Comparison of ENCODE assay signal across 17 mouse cellular contexts in the genomic region with DNA sequence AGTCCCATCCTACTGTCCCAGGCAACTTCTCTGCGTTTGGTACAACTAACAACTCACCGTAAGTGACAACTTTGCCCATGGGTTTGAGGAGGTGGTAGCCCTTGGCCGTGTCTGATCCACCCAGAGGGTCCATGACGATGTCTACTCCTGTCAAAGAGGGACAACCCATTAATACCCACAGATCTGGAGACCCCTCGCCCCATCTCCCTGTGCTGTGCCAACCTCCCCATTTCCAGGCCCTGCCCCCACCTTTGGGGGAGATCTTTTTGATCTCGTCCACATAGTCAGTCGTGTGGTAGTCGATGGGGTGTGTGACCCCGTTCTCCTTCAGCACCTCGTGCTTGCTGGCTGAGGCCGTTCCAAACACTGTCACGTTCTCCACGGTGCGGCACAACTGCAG. TPM values are rescaled to one million over a fixed set of nuclear protein-coding genes. Genes with fewer than 3 reads are reported as not detected.
A peak's percentile ranks its signal among the peaks of the same experiment; 100 is the strongest.
DNase-seq lines count a peak whose midpoint lies in the region; ATAC-seq and TF ChIP-seq lines count a peak whose summit lies in the region.
"Had no signal": no experiment of that assay in that cellular context is flagged by ENCODE, and none has a peak within 500 bp of the region (broad histone marks: within the 10 kb centered on the region; RNA-seq: fewer than 3 reads in every experiment).

No protein-coding gene starts in this region.

- H3K9ac ChIP-seq in forebrain, embryonic 12.5 days: peak overlapping the region; percentile 25; the same call in 1 of the 2 replicates
- H3K9ac ChIP-seq in forebrain, embryonic 15.5 days (replicated peaks): no peak overlapping the region
- H3K9ac ChIP-seq: heart, embryonic 15.5 days; stomach, embryonic 15.5 days had no signal

- no peak for TF ChIP-seq CTCF in testis, adult 2 months (IDR thresholded peaks at IDR 0.05; ENCODE audit: control insufficient read depth, insufficient read depth, insufficient replicate concordance, low read depth, low read length)

- no peak overlapping the region for H3K4me3 ChIP-seq in forebrain, embryonic 12.5 days (replicated peaks)
- no peak overlapping the region for H3K4me3 ChIP-seq in forebrain, embryonic 15.5 days
- H3K4me3 ChIP-seq in testis, adult 2 months (ENCODE audit: control insufficient read depth, low read depth, low read length): peak overlapping the region; percentile 75
- no peak overlapping the region for H3K4me3 ChIP-seq in macrophage (ENCODE audit: inconsistent target)
- H3K4me3 ChIP-seq: heart, embryonic 15.5 days; stomach, embryonic 15.5 days had no signal

- no peaks in the 10 kb centered on the region for H3K9me3 ChIP-seq in forebrain, embryonic 12.5 days
- no peaks in the 10 kb centered on the region for H3K9me3 ChIP-seq in forebrain, embryonic 15.5 days
- H3K9me3 ChIP-seq: heart, embryonic 15.5 days; stomach, embryonic 15.5 days had no signal

- H3K4me1 ChIP-seq in forebrain, embryonic 12.5 days: peaks cover 48% of the 10 kb centered on the region
- H3K4me1 ChIP-seq in forebrain, embryonic 15.5 days: peaks cover 42% of the 10 kb centered on the region
- H3K4me1 ChIP-seq in testis, adult 2 months (ENCODE audit: control insufficient read depth, insufficient read depth, low read length): peaks cover 21% of the 10 kb centered on the region

- peak overlapping the region; percentile 36; the same call in 1 of the 2 replicates for H3K27ac ChIP-seq in forebrain, embryonic 12.5 days
- H3K27ac ChIP-seq in forebrain, embryonic 15.5 days (replicated peaks): no peak overlapping the region
- H3K27ac ChIP-seq in testis, adult 2 months (ENCODE audit: control insufficient read depth, insufficient read depth, low read depth, low read length): no peak overlapping the region
- 0 out of 2 replicates have a peak overlapping the region, but pooled peaks have one; percentile 5 for H3K27ac ChIP-seq in macrophage
- H3K27ac ChIP-seq: heart, embryonic 15.5 days; stomach, embryonic 15.5 days had no signal

- peaks cover 9% of the 10 kb centered on the region; the same call in 1 of the 2 replicates for H3K27me3 ChIP-seq in forebrain, embryonic 12.5 days
- no peaks in the 10 kb centered on the region for H3K27me3 ChIP-seq in forebrain, embryonic 15.5 days
- no peaks in the 10 kb centered on the region for H3K27me3 ChIP-seq in testis, adult 2 months (ENCODE audit: control insufficient read depth, insufficient read depth, low read length)
- H3K27me3 ChIP-seq: heart, embryonic 15.5 days; stomach, embryonic 15.5 days had no signal

- H3K4me2 ChIP-seq in forebrain, embryonic 12.5 days: peak overlapping the region; percentile 88
- H3K4me2 ChIP-seq in forebrain, embryonic 15.5 days (replicated peaks): no peak overlapping the region
- H3K4me2 ChIP-seq: heart, embryonic 15.5 days; stomach, embryonic 15.5 days had no signal

- TF ChIP-seq POLR2A in testis, adult 2 months (IDR thresholded peaks at IDR 0.05; ENCODE audit: control insufficient read depth, low read depth, low read length): no peak

- H3K36me3 ChIP-seq in forebrain, embryonic 12.5 days (replicated peaks): peaks cover 48% of the 10 kb centered on the region
- H3K36me3 ChIP-seq in forebrain, embryonic 15.5 days: peaks cover 47% of the 10 kb centered on the region
- no peaks in the 10 kb centered on the region for H3K36me3 ChIP-seq in testis, adult 2 months (ENCODE audit: control insufficient read depth, insufficient read depth, low read length)
- H3K36me3 ChIP-seq in macrophage (ENCODE audit: inconsistent target): peaks cover 52% of the 10 kb centered on the region

- WGBS in forebrain, embryonic 12.5 days: 78% methylated on average over 14 of the region's 14 CpGs
- WGBS in forebrain, embryonic 15.5 days: 81% methylated on average over 14 of the region's 14 CpGs
- WGBS in macrophage (ENCODE audit: missing documents): 87% methylated on average over 14 of the region's 14 CpGs

- no peak for DNase-seq in testis, postnatal 10 days (ENCODE audit: low spot score)
- DNase-seq in urinary bladder, postnatal 4 days (ENCODE audit: low spot score in 2 of 2): no peak
- no peak for DNase-seq in ovary, postnatal 10 days (ENCODE audit: low spot score)
- no peak for DNase-seq in layer of hippocampus, adult 8-10 months (ENCODE audit: low spot score in 2 of 2)
- DNase-seq: adrenal gland, postnatal 14 days; cerebellum, adult 9-11 months; gastrocnemius, postnatal 14 days; kidney, postnatal 36 days; lung, adult 18-20 months; lung, postnatal 4 days; thymus, postnatal 36 days had no signal

- H3K79me2 ChIP-seq in macrophage (ENCODE audit: inconsistent target): peaks cover 69% of the 10 kb centered on the region

- ATAC-seq in forebrain, embryonic 12.5 days (ENCODE audit: low FRiP score): 0 out of 2 replicates have a peak, but pooled peaks have one; percentile 1
- no peak for ATAC-seq in forebrain, embryonic 15.5 days (replicated peaks)

RNA-seq across cellular contexts. Expression of gene Rnd2, which starts 2.7 kb away (rescaled TPM):
- 101 and 105 TPM in 2 replicates for polyA plus RNA-seq in forebrain, embryonic 12.5 days (2016; fragmentation: Nextera tagmentation; extraction: Ambion mirVana)
- polyA plus RNA-seq in forebrain, embryonic 15.5 days (2015; fragmentation: Nextera tagmentation; extraction: Ambion mirVana): 121 and 142 TPM in 2 replicates
- polyA plus RNA-seq in testis, adult 2 months (2012; rRNA removed): 19.2 and 21.1 TPM in 2 replicates
- total RNA-seq in macrophage (2018; cell fraction: chromatin; rRNA removed): 10 to 100 TPM in 1 of 26 experiments, 1 to 10 TPM in 25; 1.7 to 15.0 (median 3.8) TPM
- 1 to 10 TPM; 4.1 to 9.4 (median 6.7) TPM for total RNA-seq in macrophage (2018; cell fraction: cytosol; rRNA removed)
- total RNA-seq in macrophage (2018; cell fraction: nucleus; rRNA removed): 10 to 100 TPM in 6 of 26 experiments, 1 to 10 TPM in 20; 2.7 to 21.5 (median 6.3) TPM
- 4.7 to 7.4 TPM (median 6.7 TPM) in 3 replicates for polyA plus RNA-seq in macrophage (2018)
- total RNA-seq in layer of hippocampus, adult 8-10 months (2022): 100 to 1,000 TPM; 109 to 121 (median 110) TPM

RNA-seq across cellular contexts. Expression of gene Vat1, which starts 3.9 kb away (rescaled TPM):
- polyA plus RNA-seq in forebrain, embryonic 12.5 days (2016; fragmentation: Nextera tagmentation; extraction: Ambion mirVana): 62.9 and 65.4 TPM in 2 replicates
- polyA plus RNA-seq in forebrain, embryonic 15.5 days (2015; fragmentation: Nextera tagmentation; extraction: Ambion mirVana): 77.1 and 79.8 TPM in 2 replicates
- 40.0 and 43.3 TPM in 2 replicates for polyA plus RNA-seq in testis, adult 2 months (2012; rRNA removed)
- 100 to 1,000 TPM in 6 of 26 experiments, 10 to 100 TPM in 20; 28.4 to 186 (median 71.3) TPM for total RNA-seq in macrophage (2018; cell fraction: chromatin; rRNA removed)
- total RNA-seq in macrophage (2018; cell fraction: cytosol; rRNA removed): 100 to 1,000 TPM; 382 to 967 (median 672) TPM
- total RNA-seq in macrophage (2018; cell fraction: nucleus; rRNA removed): 100 to 1,000 TPM; 208 to 646 (median 320) TPM
- 611 to 709 TPM (median 617 TPM) in 3 replicates for polyA plus RNA-seq in macrophage (2018)
- 10 to 100 TPM; 27.9 to 42.8 (median 34.9) TPM for total RNA-seq in layer of hippocampus, adult 8-10 months (2022)

RNA-seq across cellular contexts. Expression of gene Ifi35, which starts 13.9 kb away (rescaled TPM):
- polyA plus RNA-seq in forebrain, embryonic 12.5 days (2016; fragmentation: Nextera tagmentation; extraction: Ambion mirVana): 2.2 TPM in 2 replicates
- 2.4 and 3.2 TPM in 2 replicates for polyA plus RNA-seq in forebrain, embryonic 15.5 days (2015; fragmentation: Nextera tagmentation; extraction: Ambion mirVana)
- 3.2 and 3.6 TPM in 2 replicates for polyA plus RNA-seq in testis, adult 2 months (2012; rRNA removed)
- total RNA-seq in macrophage (2018; cell fraction: chromatin; rRNA removed): 100 to 1,000 TPM in 16 of 26 experiments, 10 to 100 TPM in 10; 75.8 to 646 (median 235) TPM
- 100 to 1,000 TPM in 13 of 26 experiments, 10 to 100 TPM in 13; 40.6 to 193 (median 106) TPM for total RNA-seq in macrophage (2018; cell fraction: cytosol; rRNA removed)
- total RNA-seq in macrophage (2018; cell fraction: nucleus; rRNA removed): 100 to 1,000 TPM in 17 of 26 experiments, 10 to 100 TPM in 9; 75.8 to 497 (median 162) TPM
- 24.9 to 84.0 TPM (median 72.4 TPM) in 3 replicates for polyA plus RNA-seq in macrophage (2018)
- 1 to 10 TPM; 2.2 to 7.6 (median 3.5) TPM for total RNA-seq in layer of hippocampus, adult 8-10 months (2022)

RNA-seq across cellular contexts. Expression of gene Rpl27, which starts 20.0 kb away (rescaled TPM):
- 354 and 378 TPM in 2 replicates for polyA plus RNA-seq in forebrain, embryonic 12.5 days (2016; fragmentation: Nextera tagmentation; extraction: Ambion mirVana)
- 267 and 285 TPM in 2 replicates for polyA plus RNA-seq in forebrain, embryonic 15.5 days (2015; fragmentation: Nextera tagmentation; extraction: Ambion mirVana)
- 161 and 224 TPM in 2 replicates for polyA plus RNA-seq in testis, adult 2 months (2012; rRNA removed)
- total RNA-seq in macrophage (2018; cell fraction: chromatin; rRNA removed): 100 to 1,000 TPM in 1 of 26 experiments, 10 to 100 TPM in 25; 21.3 to 127 (median 50.7) TPM
- 100 to 1,000 TPM; 140 to 387 (median 255) TPM for total RNA-seq in macrophage (2018; cell fraction: cytosol; rRNA removed)
- 10 to 100 TPM; 22.2 to 87.3 (median 49.7) TPM for total RNA-seq in macrophage (2018; cell fraction: nucleus; rRNA removed)
- polyA plus RNA-seq in macrophage (2018): 158 to 680 TPM (median 569 TPM) in 3 replicates
- total RNA-seq in layer of hippocampus, adult 8-10 months (2022): 10 to 100 TPM; 23.9 to 46.8 (median 33.8) TPM

RNA-seq across cellular contexts. Expression of gene Ptges3l, which starts 37.0 kb away (rescaled TPM):
- 2.1 and 2.5 TPM in 2 replicates for polyA plus RNA-seq in forebrain, embryonic 12.5 days (2016; fragmentation: Nextera tagmentation; extraction: Ambion mirVana)
- 1.0 and 1.7 TPM in 2 replicates for polyA plus RNA-seq in forebrain, embryonic 15.5 days (2015; fragmentation: Nextera tagmentation; extraction: Ambion mirVana)
- polyA plus RNA-seq in testis, adult 2 months (2012; rRNA removed): 34.6 and 39.1 TPM in 2 replicates
- total RNA-seq in macrophage (2018; cell fraction: chromatin; rRNA removed): 10 to 100 TPM in 2 of 26 experiments, 1 to 10 TPM in 19, not detected in 5; 1.4 to 10.2 (median 5.4) TPM
- total RNA-seq in macrophage (2018; cell fraction: cytosol; rRNA removed): 1 to 10 TPM in 20 of 26 experiments, under 1 TPM in 6; 0.75 to 5.0 (median 1.8) TPM
- 10 to 100 TPM in 1 of 26 experiments, 1 to 10 TPM in 16, under 1 TPM in 3, not detected in 6; 0.60 to 17.5 (median 2.3) TPM for total RNA-seq in macrophage (2018; cell fraction: nucleus; rRNA removed)
- 1.6 to 5.3 TPM in 2 of 3 replicates, not detected in the other for polyA plus RNA-seq in macrophage (2018)
- 1 to 10 TPM in 3 of 4 experiments, under 1 TPM in 1; 0.74 to 1.5 (median 1.3) TPM for total RNA-seq in layer of hippocampus, adult 8-10 months (2022)

Comparison
In these comparisons a context has a peak if more than half of its experiments do, and no peak if none do; other contexts are left out.
1. H3K27ac ChIP-seq: peak in forebrain, embryonic 12.5 days (single experiment) and macrophage (single experiment); none in forebrain, embryonic 15.5 days (single experiment) and testis, adult 2 months (single experiment).